Mouse (Mus musculus) CD4-positive naive resting alpha-beta T cell, adult 76 days (primary cell): Measurements from ENCODE around the gene Gm8267. TPM values are rescaled to one million over a fixed set of nuclear protein-coding genes. Genes with fewer than 3 reads are reported as not detected.

Source experiments
- total RNA-seq: library from RNA; stranded (reverse); gene quantifications from one replicate; pipeline ENCODE4 v1.2.4, GENCODE M21; 2023

Gm8267 gene
- total RNA-seq, result not detected

GRCm38 (mm10) chr14:44750240-44750639 lies at the start of gene Gm8267:
Gene Gm8267, minus strand, starts transcription at chr14:44750340.

DNA sequence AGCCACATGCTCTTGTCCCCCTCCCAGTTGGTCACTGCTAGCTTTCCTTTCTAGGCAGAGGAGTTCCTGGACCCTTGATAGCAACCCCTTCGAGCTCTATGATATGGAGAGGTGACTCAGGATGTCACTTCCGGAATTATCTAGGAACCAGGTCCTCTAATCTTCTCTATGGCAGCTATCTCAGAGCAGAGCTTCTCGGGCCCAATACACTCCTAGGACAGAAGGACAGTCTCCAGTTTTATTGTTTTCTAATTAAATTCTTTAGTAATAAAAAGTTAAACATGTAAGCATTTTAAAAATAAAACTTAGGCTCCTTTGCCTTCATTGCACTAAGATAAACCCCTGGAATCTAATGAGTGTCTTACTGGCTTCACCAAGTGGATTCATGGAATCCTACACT lies 43.8 kb downstream of the Gm8267 start, which contains the start of gene Gm8257:
Gene Gm8257 (minus strand): TSS at position 101 of the 400 bp plus-strand sequence.

Other genes with a start within 250 kb of the Gm8267 start
- gene Gm17093, start 232.1 kb downstream of the Gm8267 start, total RNA-seq, result not detected
- not detected for gene Gm8247, start 167.2 kb downstream of the Gm8267 start, total RNA-seq
- not detected for gene Gm5624, start 122.4 kb downstream of the Gm8267 start, total RNA-seq
- gene Gm8257, start 43.9 kb downstream of the Gm8267 start, total RNA-seq, result not detected
- not detected for gene Ptgdr, start 109.0 kb upstream of the Gm8267 start, total RNA-seq
- 1.8 TPM for gene Ptger2, start 237.9 kb upstream of the Gm8267 start, total RNA-seq